Comparison of ENCODE assay signal across 7 mouse cellular contexts in the genomic region with DNA sequence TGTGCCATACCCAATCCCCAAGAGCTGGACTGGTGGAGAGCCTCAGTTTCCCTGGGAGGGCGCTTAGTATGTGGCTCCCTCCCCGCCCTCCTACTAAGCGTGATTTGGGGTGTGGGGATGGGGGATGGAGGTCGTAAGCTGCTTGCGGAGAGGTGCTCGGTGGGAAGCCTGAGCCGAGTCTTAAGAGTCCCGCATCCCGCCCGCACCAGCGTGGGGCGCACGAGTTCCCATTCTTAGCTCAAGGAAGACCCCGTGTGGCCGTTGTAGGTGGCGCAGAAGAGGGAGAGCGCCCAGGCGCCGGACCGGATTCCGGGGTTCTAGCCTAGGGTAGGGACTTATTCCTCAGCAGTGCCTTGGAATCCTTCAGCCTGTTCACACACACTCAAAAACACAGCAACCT. TPM values are rescaled to one million over a fixed set of nuclear protein-coding genes. Genes with fewer than 3 reads are reported as not detected.
DNase-seq lines count a peak whose midpoint lies in the region; ATAC-seq and TF ChIP-seq lines count a peak whose summit lies in the region.

No protein-coding gene starts in this region.

- H3K9ac ChIP-seq in kidney, embryonic 16.5 days (replicated peaks; ENCODE audit: low read length): peak overlapping the region; percentile 58
- H3K9ac ChIP-seq in lung, postnatal 0 days (replicated peaks; ENCODE audit: low read depth): no peak overlapping the region

- H3K4me2 ChIP-seq in kidney, embryonic 16.5 days (replicated peaks; ENCODE audit: low read depth, low read length): peak overlapping the region; percentile 73
- peak overlapping the region; percentile 73 for H3K4me2 ChIP-seq in lung, postnatal 0 days (replicated peaks; ENCODE audit: low read depth, low read length)

- no peaks in the 10 kb centered on the region for H3K9me3 ChIP-seq in G1E (replicated peaks)
- H3K9me3 ChIP-seq in heart, embryonic 10.5 days: no peaks in the 10 kb centered on the region
- H3K9me3 ChIP-seq in kidney, embryonic 16.5 days (ENCODE audit: low read length): no peaks in the 10 kb centered on the region
- H3K9me3 ChIP-seq in lung, postnatal 0 days (ENCODE audit: low read length): no peaks in the 10 kb centered on the region

- no peak for TF ChIP-seq EP300 in lung, postnatal 0 days (IDR thresholded peaks at IDR 0.05)

- ATAC-seq in G1E (ENCODE audit: extremely low read depth, insufficient number of reproducible peaks, low FRiP score, poor library complexity, severe bottlenecking): 0 out of 2 replicates have a peak, but pooled peaks have one; percentile 23
- peak; percentile 25 for ATAC-seq in kidney, embryonic 16.5 days (ENCODE audit: low FRiP score, low TSS enrichment)
- peak; percentile 55 for ATAC-seq in lung, postnatal 0 days

- 1% methylated on average over 21 of the region's 21 CpGs for WGBS in heart, embryonic 10.5 days
- WGBS in kidney, embryonic 16.5 days: 0% methylated on average over 21 of the region's 21 CpGs
- 1% methylated on average over 21 of the region's 21 CpGs for WGBS in lung, postnatal 0 days

- H3K36me3 ChIP-seq in G1E (replicated peaks): peaks cover 4% of the 10 kb centered on the region
- H3K36me3 ChIP-seq in heart, embryonic 10.5 days: no peaks in the 10 kb centered on the region
- H3K36me3 ChIP-seq in kidney, embryonic 16.5 days (ENCODE audit: insufficient read depth, low read length): no peaks in the 10 kb centered on the region
- H3K36me3 ChIP-seq in lung, postnatal 0 days (ENCODE audit: insufficient read depth, low read length): no peaks in the 10 kb centered on the region

- 0 out of 2 replicates have a peak overlapping the region, but pooled peaks have one; percentile 16 for H3K27ac ChIP-seq in heart, embryonic 10.5 days
- peak overlapping the region; percentile 32; the same call in 1 of the 2 replicates for H3K27ac ChIP-seq in kidney, embryonic 16.5 days (ENCODE audit: low read length)
- no peak overlapping the region for H3K27ac ChIP-seq in lung, postnatal 0 days (ENCODE audit: low read length)

- peak; percentile 69 for DNase-seq in CD4-positive helper T cell, adult 2 months (ENCODE audit: low read depth, low spot score)
- no peak for DNase-seq in G1E (ENCODE audit: low spot score)
- peak; percentile 89 for DNase-seq in embryo, embryonic 10.5 days (ENCODE audit: low spot score)
- no peak for DNase-seq in heart, embryonic 10.5 days (ENCODE audit: low spot score)
- peak; percentile 78 for DNase-seq in lung, postnatal 0 days (ENCODE audit: low spot score)
- peak; percentile 79 for DNase-seq in retina, postnatal 1 day

- peaks cover 58% of the 10 kb centered on the region for H3K27me3 ChIP-seq in G1E (ENCODE audit: insufficient read depth, low read length)
- H3K27me3 ChIP-seq in heart, embryonic 10.5 days (ENCODE audit: insufficient read depth, poor library complexity, severe bottlenecking): peaks cover 63% of the 10 kb centered on the region
- no peaks in the 10 kb centered on the region for H3K27me3 ChIP-seq in kidney, embryonic 16.5 days (ENCODE audit: insufficient read depth, low read length)
- H3K27me3 ChIP-seq in lung, postnatal 0 days (replicated peaks; ENCODE audit: insufficient read depth, low read length): peaks cover 22% of the 10 kb centered on the region; the same call in 1 of the 2 replicates

- H3K4me3 ChIP-seq in G1E (ENCODE audit: low read depth, low read length): peak overlapping the region; percentile 30; the same call in 1 of the 2 replicates
- peak overlapping the region; percentile 62 for H3K4me3 ChIP-seq in heart, embryonic 10.5 days
- H3K4me3 ChIP-seq in kidney, embryonic 16.5 days (ENCODE audit: low read length): peak overlapping the region; percentile 45
- peak overlapping the region; percentile 31 for H3K4me3 ChIP-seq in lung, postnatal 0 days (ENCODE audit: low read depth, low read length)

- peak; percentile 35; the same call in 1 of the 2 replicates for TF ChIP-seq CTCF in G1E (IDR thresholded peaks at IDR 0.05; ENCODE audit: low read depth, low read length)
- peak; percentile 79 for TF ChIP-seq CTCF in lung, postnatal 0 days (IDR thresholded peaks at IDR 0.05)

- H3K4me1 ChIP-seq in G1E (ENCODE audit: insufficient read depth, low read depth, low read length): peaks cover 34% of the 10 kb centered on the region
- H3K4me1 ChIP-seq in heart, embryonic 10.5 days: peaks cover 35% of the 10 kb centered on the region
- H3K4me1 ChIP-seq in kidney, embryonic 16.5 days (ENCODE audit: insufficient read depth, low read length): peaks cover 31% of the 10 kb centered on the region
- H3K4me1 ChIP-seq in lung, postnatal 0 days (ENCODE audit: insufficient read depth, low read depth, low read length): peaks cover 6% of the 10 kb centered on the region; the same call in 1 of the 2 replicates

RNA-seq across cellular contexts. Expression of a gene that starts 16.2 kb away (rescaled TPM):
- total RNA-seq in G1E (2014; fragmentation: Nextera tagmentation) (7.8 and 10.6 TPM in 2 replicates), G1E (2017) (9.0 and 11.3 TPM in 2 replicates)
- 3.6 and 5.0 TPM in 2 replicates for polyA plus RNA-seq in G1E (2012)
- 16.2 and 19.5 TPM in 2 replicates for polyA plus RNA-seq in heart, embryonic 10.5 days (2016; fragmentation: Nextera tagmentation; extraction: Ambion mirVana)
- polyA plus RNA-seq in kidney, embryonic 16.5 days (2015; fragmentation: Nextera tagmentation; extraction: Ambion mirVana): 19.8 and 20.5 TPM in 2 replicates
- polyA plus RNA-seq in lung, postnatal 0 days (2015; fragmentation: Nextera tagmentation; extraction: Ambion mirVana): 10.5 and 12.2 TPM in 2 replicates

RNA-seq across cellular contexts. Expression of a gene that starts 56.5 kb away (rescaled TPM):
- total RNA-seq in G1E (2014; fragmentation: Nextera tagmentation): 261 and 300 TPM in 2 replicates
- 215 and 278 TPM in 2 replicates for total RNA-seq in G1E (2017)
- polyA plus RNA-seq in G1E (2012): 7.0 and 9.5 TPM in 2 replicates
- polyA plus RNA-seq in heart, embryonic 10.5 days (2016; fragmentation: Nextera tagmentation; extraction: Ambion mirVana): 152 and 154 TPM in 2 replicates
- 109 and 120 TPM in 2 replicates for polyA plus RNA-seq in kidney, embryonic 16.5 days (2015; fragmentation: Nextera tagmentation; extraction: Ambion mirVana)
- 27.8 and 29.4 TPM in 2 replicates for polyA plus RNA-seq in lung, postnatal 0 days (2015; fragmentation: Nextera tagmentation; extraction: Ambion mirVana)

RNA-seq across cellular contexts. Expression of a gene that starts 57.1 kb away (rescaled TPM):
- total RNA-seq in G1E (2014; fragmentation: Nextera tagmentation): 379 and 391 TPM in 2 replicates
- 797 and 984 TPM in 2 replicates for total RNA-seq in G1E (2017)
- polyA plus RNA-seq in G1E (2012): 143 and 212 TPM in 2 replicates
- 682 and 901 TPM in 2 replicates for polyA plus RNA-seq in heart, embryonic 10.5 days (2016; fragmentation: Nextera tagmentation; extraction: Ambion mirVana)
- 831 and 924 TPM in 2 replicates for polyA plus RNA-seq in kidney, embryonic 16.5 days (2015; fragmentation: Nextera tagmentation; extraction: Ambion mirVana)
- 200 and 211 TPM in 2 replicates for polyA plus RNA-seq in lung, postnatal 0 days (2015; fragmentation: Nextera tagmentation; extraction: Ambion mirVana)

Comparison
In these comparisons a context has a peak if more than half of its experiments do, and no peak if none do; other contexts are left out.
1. DNase-seq: peak in CD4-positive helper T cell, adult 2 months (single experiment), embryo, embryonic 10.5 days (single experiment), lung, postnatal 0 days (single experiment) and retina, postnatal 1 day (single experiment); none in G1E (single experiment) and heart, embryonic 10.5 days (single experiment).
2. Peak in every context shown above with its lines, with median percentiles within 50 percentile points of each other: ATAC-seq and H3K4me3 ChIP-seq.